Mouse (Mus musculus): ENCODE data around the gene Atp1a2.

DNA sequence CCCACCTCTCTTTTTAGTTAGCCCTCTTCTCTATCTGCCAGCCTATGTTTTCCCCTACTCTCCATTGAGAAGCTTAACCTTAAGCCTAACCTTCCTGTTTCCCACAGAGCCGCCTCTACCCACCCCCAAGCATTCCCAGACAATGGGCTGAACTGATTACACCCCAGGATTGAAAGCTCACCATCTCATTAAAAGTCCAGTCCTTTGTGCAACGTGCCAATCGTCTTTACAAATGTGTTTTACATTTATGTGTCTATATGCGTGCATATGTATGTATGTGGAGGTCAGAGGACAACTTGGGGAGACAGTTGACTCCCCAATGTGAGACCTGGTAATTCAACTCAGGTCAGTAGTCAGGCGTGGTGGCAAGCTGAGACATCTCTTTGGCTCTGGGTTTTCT is 25.4 kb upstream of the Atp1a2 start:
- TF ChIP-seq CTCF (IDR thresholded peaks at IDR 0.05), result no peak
- TF ChIP-seq EP300 (IDR thresholded peaks at IDR 0.05), result no peak
